Mouse (Mus musculus): ENCODE data around the gene Mrpl34. TPM values are rescaled to one million over a fixed set of nuclear protein-coding genes. Genes with fewer than 3 reads are reported as not detected.
A peak's percentile ranks its signal among the peaks of the same experiment; 100 is the strongest.

Mrpl34 gene
- polyA plus RNA-seq, 1 experiment from 2014 or later, result 123 TPM

DNA sequence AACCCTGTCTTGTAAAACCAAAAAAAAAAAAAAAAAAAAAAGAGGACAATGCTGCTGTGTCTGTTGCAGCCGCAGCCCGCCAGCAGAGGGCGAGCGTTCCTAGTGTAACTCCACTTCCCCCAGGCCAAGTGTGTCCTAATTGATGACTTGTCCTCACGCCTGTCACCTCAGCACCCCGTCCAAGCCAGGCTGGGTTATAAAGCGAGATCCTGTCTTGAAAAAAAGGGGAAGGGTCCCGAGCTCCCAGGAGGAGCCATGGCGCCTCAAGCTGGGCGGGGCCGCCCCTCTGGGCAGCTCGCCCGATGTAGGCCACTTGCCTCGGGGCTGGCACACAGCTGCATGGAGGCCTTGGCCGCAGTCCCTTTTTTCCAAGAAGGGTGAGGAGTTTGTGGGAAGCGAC, 30.3 kb downstream of the Mrpl34 start:
- Histone ChIP-seq H3K4me3 (ENCODE audit: low read depth, low read length) (no peak overlapping the region), H3K4me1 (ENCODE audit: control insufficient read depth, insufficient read depth, low read length) (peaks cover 23% of the 10 kb centered on the region), H3K9ac (ENCODE audit: low read depth, low read length) (peak overlapping the region; percentile 37; the same call in 1 of the 2 replicates), H3K36me3 (ENCODE audit: control insufficient read depth, insufficient read depth, low read length) (peaks cover 37% of the 10 kb centered on the region), H3K4me2 (ENCODE audit: low read depth, low read length) (0 out of 2 replicates have a peak overlapping the region, but pooled peaks have one; percentile 34), H3K27me3 (replicated peaks; ENCODE audit: control insufficient read depth, insufficient read depth, low read length) (no peaks in the 10 kb centered on the region), H3K27ac (replicated peaks; ENCODE audit: low read depth, low read length) (0 out of 2 replicates have a peak overlapping the region, but pooled peaks have one; percentile 39), H3K9me3 (ENCODE audit: control insufficient read depth, low read length) (no peaks in the 10 kb centered on the region)
- DNase-seq (ENCODE audit: low spot score), result peak; percentile 91
- peak; percentile 59 for ATAC-seq (ENCODE audit: low read depth)
- 23% methylated on average over 15 of the region's 16 CpGs for WGBS

DNA sequence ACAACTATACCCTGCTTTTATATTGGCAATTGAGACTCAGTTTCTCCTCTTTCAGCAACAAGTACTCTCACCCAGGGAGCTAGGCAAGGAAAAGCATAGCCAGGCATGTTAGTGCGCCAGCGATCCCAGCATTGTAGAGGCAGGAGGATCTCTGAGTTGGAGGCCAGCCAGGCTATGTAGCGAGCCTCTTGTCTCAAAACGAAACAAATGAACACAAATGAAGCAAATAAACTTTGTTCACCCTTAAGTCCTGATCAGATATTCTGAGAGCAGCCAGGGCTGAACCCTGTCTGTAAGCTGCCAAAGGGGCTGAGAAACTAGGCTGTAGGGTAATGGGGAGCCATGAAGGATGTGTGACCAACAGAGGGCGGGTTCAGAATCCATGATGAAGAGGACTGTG, 31.1 kb downstream of the Mrpl34 start:
- peaks cover 34% of the 10 kb centered on the region for H3K36me3 ChIP-seq (ENCODE audit: control insufficient read depth, insufficient read depth, low read length)
- no peak for ATAC-seq (ENCODE audit: low read depth)
- peak overlapping the region; percentile 30; the same call in 1 of the 2 replicates for H3K9ac ChIP-seq (ENCODE audit: low read depth, low read length)
- no peaks in the 10 kb centered on the region for H3K9me3 ChIP-seq (ENCODE audit: control insufficient read depth, low read length)
- 90% methylated on average over 5 of the region's 5 CpGs for WGBS
- H3K27me3 ChIP-seq (replicated peaks; ENCODE audit: control insufficient read depth, insufficient read depth, low read length), result no peaks in the 10 kb centered on the region
- no peak overlapping the region for H3K4me3 ChIP-seq (ENCODE audit: low read depth, low read length)
- DNase-seq (ENCODE audit: low spot score), result no peak
- no peak overlapping the region for H3K4me2 ChIP-seq (ENCODE audit: low read depth, low read length)
- H3K27ac ChIP-seq (replicated peaks; ENCODE audit: low read depth, low read length), result peak overlapping the region; percentile 55; the same call in 1 of the 2 replicates
- peaks cover 23% of the 10 kb centered on the region for H3K4me1 ChIP-seq (ENCODE audit: control insufficient read depth, insufficient read depth, low read length)

DNA sequence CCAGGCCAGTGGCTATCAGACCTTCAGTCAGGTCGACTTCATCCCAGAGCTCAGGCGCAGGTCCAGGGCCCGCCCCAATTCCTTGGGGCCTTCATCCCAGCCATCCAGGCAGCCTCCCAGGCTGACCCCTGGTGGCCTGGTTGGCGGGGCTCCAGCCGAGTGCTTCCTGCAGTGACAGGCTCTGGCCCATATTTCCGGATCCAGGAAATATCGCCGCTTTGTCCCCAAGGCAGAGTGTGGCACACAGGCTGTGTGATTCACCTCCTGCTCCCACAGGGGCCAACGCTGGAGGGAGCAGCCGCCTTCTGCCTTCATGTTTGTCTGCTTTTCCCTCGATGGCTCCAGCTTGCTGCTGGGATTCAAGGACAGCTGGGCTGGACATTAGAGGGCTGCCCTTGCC, 31.7 kb downstream of the Mrpl34 start:
- DNase-seq (ENCODE audit: low spot score) (peak; percentile 48), ATAC-seq (ENCODE audit: low read depth) (no peak)
- no peak overlapping the region for H3K9ac ChIP-seq (ENCODE audit: low read depth, low read length)
- peaks cover 23% of the 10 kb centered on the region for H3K4me1 ChIP-seq (ENCODE audit: control insufficient read depth, insufficient read depth, low read length)
- H3K4me2 ChIP-seq (ENCODE audit: low read depth, low read length), result no peak overlapping the region
- 31% methylated on average over 10 of the region's 11 CpGs for WGBS
- H3K36me3 ChIP-seq (ENCODE audit: control insufficient read depth, insufficient read depth, low read length), result peaks cover 28% of the 10 kb centered on the region
- H3K27me3 ChIP-seq (replicated peaks; ENCODE audit: control insufficient read depth, insufficient read depth, low read length), result no peaks in the 10 kb centered on the region
- no peaks in the 10 kb centered on the region for H3K9me3 ChIP-seq (ENCODE audit: control insufficient read depth, low read length)
- no peak overlapping the region for H3K27ac ChIP-seq (replicated peaks; ENCODE audit: low read depth, low read length)
- no peak overlapping the region for H3K4me3 ChIP-seq (ENCODE audit: low read depth, low read length)

DNA sequence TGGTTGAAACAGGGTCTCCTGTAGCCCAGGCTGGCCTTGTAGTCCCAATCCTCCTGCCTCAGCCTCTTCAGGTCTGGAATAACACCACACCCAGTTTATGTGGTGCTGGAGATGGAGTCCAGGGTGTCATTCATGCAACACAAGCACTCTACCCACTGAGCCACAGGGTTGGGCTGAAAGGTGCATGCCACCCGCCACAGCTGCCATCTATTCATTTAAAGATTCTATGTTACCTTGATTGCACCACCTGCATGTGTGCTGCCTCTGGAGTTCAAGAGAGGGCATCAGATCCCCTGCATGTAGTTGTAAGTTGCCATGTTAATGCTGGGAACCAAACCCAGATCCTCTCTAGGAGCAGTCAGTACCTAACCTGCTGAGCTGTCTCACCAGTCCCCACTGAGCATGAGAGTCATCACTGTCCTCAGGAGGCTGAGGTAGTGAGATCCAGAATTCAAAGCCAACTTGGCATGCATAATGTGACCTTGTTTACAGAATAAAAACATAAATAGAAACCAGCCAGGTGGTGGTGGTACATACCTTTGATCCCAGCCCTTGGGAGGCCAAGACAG, 32.4 kb downstream of the Mrpl34 start:
- Histone ChIP-seq H3K4me3 (ENCODE audit: low read depth, low read length) (no peak overlapping the region), H3K9ac (ENCODE audit: low read depth, low read length) (no peak overlapping the region; the same call in 1 of the 2 replicates), H3K4me1 (ENCODE audit: control insufficient read depth, insufficient read depth, low read length) (peaks cover 23% of the 10 kb centered on the region), H3K9me3 (ENCODE audit: control insufficient read depth, low read length) (no peaks in the 10 kb centered on the region), H3K36me3 (ENCODE audit: control insufficient read depth, insufficient read depth, low read length) (peaks cover 21% of the 10 kb centered on the region), H3K4me2 (ENCODE audit: low read depth, low read length) (no peak overlapping the region), H3K27me3 (replicated peaks; ENCODE audit: control insufficient read depth, insufficient read depth, low read length) (no peaks in the 10 kb centered on the region), H3K27ac (replicated peaks; ENCODE audit: low read depth, low read length) (no peak overlapping the region)
- 82% methylated on average over 1 of the region's 1 CpGs for WGBS
- no peak for DNase-seq (ENCODE audit: low spot score)
- no peak for ATAC-seq (ENCODE audit: low read depth)

DNA sequence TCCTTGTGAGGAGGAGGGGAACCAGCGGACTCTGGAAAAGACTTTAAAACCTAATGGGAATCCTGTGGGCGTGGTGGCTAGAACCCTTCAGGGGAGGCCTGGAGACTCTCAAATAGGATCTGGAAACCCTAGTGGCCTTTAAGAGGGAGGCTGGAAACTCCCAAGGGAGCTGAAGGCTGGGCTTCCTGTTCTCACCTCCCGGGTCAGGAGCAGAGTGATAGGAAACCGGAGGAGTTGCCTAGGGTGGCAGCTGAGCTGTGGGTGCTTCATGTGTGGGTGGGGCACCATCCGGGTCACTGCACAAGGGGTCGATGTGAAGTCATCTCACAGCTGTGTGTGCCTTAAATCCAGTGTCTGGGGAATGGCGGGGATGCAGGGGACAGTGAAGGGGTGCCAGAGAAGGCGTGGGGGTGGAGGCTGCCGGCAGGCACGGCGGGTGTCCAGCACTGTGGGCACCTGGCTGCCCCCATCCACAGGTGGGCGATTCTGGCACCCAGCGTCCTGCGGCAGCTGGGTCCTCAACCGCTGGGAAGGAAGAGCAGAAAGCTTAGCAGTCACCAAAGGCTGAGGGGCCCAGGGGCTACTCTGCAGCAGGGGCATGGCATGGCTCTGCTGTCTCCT, 33.2 kb downstream of the Mrpl34 start:
- no peak for ATAC-seq (ENCODE audit: low read depth)
- peak overlapping the region; percentile 45 for H3K9ac ChIP-seq (ENCODE audit: low read depth, low read length)

DNA sequence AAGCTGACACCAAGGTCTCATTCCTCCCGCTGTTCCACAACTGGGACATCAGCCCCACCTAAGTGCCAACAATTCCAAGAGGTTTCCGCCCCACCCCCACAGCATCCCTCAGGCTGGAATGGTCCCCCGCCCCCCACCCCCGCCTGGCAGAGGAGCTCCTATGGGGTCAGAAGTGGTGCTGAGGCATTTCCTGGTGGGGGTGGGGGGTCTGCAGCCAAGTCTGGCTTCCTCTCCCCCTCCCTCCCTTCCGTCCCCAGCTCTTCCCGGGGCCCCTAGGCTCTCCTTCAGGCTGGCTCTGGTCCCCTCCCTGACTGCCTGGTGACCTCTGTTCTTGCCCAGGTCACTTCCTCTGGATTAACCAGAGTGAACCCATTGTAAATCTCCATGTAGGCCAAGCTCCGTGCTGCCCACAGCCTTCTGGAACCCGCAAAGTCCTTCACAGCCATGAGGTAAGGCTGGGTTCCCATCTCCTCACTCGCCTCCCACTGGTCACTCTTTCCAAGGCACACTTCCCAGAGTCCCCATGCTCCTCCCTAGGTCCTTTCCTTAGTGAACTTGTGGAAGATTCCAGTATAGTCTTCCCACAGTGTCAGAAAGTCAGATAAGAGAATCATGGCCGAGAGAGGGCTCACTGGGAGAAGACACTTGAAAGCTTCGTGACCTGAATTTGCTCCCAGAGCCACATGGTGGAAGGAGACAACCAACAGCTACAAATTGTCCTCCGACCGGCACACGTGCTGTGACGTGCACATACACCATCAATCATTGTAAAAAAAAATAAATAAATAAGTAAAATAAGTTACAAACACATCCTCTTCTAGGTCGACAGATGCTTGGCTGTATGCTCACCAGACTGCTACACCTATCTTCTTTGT, 34.3 kb downstream of the Mrpl34 start:
- Histone ChIP-seq H3K9ac (ENCODE audit: low read depth, low read length) (no peak overlapping the region), H3K36me3 (ENCODE audit: control insufficient read depth, insufficient read depth, low read length) (0 out of 2 replicates have a peak, but pooled peaks cover 5% of the 10 kb centered on the region), H3K4me1 (ENCODE audit: control insufficient read depth, insufficient read depth, low read length) (peaks cover 23% of the 10 kb centered on the region), H3K27ac (replicated peaks; ENCODE audit: low read depth, low read length) (no peak overlapping the region), H3K27me3 (replicated peaks; ENCODE audit: control insufficient read depth, insufficient read depth, low read length) (no peaks in the 10 kb centered on the region), H3K4me2 (ENCODE audit: low read depth, low read length) (no peak overlapping the region), H3K4me3 (ENCODE audit: low read depth, low read length) (no peak overlapping the region), H3K9me3 (ENCODE audit: control insufficient read depth, low read length) (no peaks in the 10 kb centered on the region)
- ATAC-seq (ENCODE audit: low read depth), result 0 out of 2 replicates have a peak, but pooled peaks have one; percentile 10
- DNase-seq (ENCODE audit: low spot score), result peak; percentile 32
- 39% methylated on average over 13 of the region's 16 CpGs for WGBS

More for the DNA sequence above, 33.2 kb downstream of the Mrpl34 start:
- Histone ChIP-seq H3K4me2 (ENCODE audit: low read depth, low read length) (no peak overlapping the region), H3K4me3 (ENCODE audit: low read depth, low read length) (no peak overlapping the region), H3K9me3 (ENCODE audit: control insufficient read depth, low read length) (no peaks in the 10 kb centered on the region), H3K4me1 (ENCODE audit: control insufficient read depth, insufficient read depth, low read length) (peaks cover 23% of the 10 kb centered on the region), H3K27ac (replicated peaks; ENCODE audit: low read depth, low read length) (no peak overlapping the region), H3K36me3 (ENCODE audit: control insufficient read depth, insufficient read depth, low read length) (peaks cover 13% of the 10 kb centered on the region), H3K27me3 (replicated peaks; ENCODE audit: control insufficient read depth, insufficient read depth, low read length) (no peaks in the 10 kb centered on the region)
- WGBS, result 25% methylated on average over 14 of the region's 15 CpGs
- peak; percentile 48 for DNase-seq (ENCODE audit: low spot score)

DNA sequence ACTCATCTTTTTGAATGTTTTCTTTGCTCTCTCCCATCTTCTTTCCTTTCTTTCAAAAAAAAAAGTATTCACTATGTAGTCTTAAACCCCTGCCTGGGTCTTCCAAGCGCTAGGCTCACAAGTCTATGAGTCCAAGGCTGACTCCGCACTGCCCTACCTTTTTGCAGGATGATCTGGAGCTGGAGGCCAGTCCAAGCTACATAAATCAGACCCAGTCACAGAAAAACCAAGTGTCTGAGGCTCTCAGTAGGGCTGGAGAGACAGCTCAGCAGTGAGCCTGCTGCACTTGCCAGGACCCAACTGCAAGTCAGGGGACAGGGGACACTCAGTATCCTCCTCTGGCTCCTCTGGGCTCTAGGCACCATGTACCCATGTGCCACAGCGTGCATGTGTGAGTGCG, 39.6 kb downstream of the Mrpl34 start:
- Histone ChIP-seq H3K9ac (ENCODE audit: low read depth, low read length) (no peak overlapping the region), H3K27ac (replicated peaks; ENCODE audit: low read depth, low read length) (no peak overlapping the region)
- no peak for ATAC-seq (ENCODE audit: low read depth)

DNA sequence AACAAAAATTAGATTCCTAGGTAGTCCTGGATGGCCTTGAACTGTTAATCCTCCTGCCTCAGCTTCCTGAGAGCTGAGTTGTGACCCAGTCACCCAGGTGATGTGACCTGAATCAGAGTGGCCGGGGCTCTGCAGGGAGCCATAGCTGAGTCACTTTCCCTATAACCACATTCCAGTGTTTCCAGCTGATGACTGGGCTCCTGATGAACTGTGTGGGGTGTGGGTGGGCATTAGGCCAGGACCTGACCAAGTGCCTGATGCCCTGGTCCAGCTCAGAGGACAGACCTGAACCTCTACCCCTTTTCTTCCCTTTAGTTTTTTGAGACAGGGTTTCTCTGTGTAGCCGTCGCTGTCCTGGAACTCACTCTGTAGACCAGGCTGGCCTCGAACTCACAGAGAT, 40.6 kb downstream of the Mrpl34 start:
- peaks cover 40% of the 10 kb centered on the region for H3K27me3 ChIP-seq (replicated peaks; ENCODE audit: control insufficient read depth, insufficient read depth, low read length)
- WGBS, result 98% methylated on average over 4 of the region's 4 CpGs

More for the DNA sequence above, 39.6 kb downstream of the Mrpl34 start:
- Histone ChIP-seq H3K4me3 (ENCODE audit: low read depth, low read length) (no peak overlapping the region), H3K36me3 (ENCODE audit: control insufficient read depth, insufficient read depth, low read length) (no peaks in the 10 kb centered on the region), H3K9me3 (ENCODE audit: control insufficient read depth, low read length) (no peaks in the 10 kb centered on the region), H3K4me1 (ENCODE audit: control insufficient read depth, insufficient read depth, low read length) (no peaks in the 10 kb centered on the region), H3K27me3 (replicated peaks; ENCODE audit: control insufficient read depth, insufficient read depth, low read length) (peaks cover 36% of the 10 kb centered on the region), H3K4me2 (ENCODE audit: low read depth, low read length) (no peak overlapping the region)
- DNase-seq (ENCODE audit: low spot score), result no peak
- 91% methylated on average over 4 of the region's 4 CpGs for WGBS

More for the DNA sequence above, 40.6 kb downstream of the Mrpl34 start:
- Histone ChIP-seq H3K4me1 (ENCODE audit: control insufficient read depth, insufficient read depth, low read length) (no peaks in the 10 kb centered on the region), H3K4me2 (ENCODE audit: low read depth, low read length) (no peak overlapping the region), H3K27ac (replicated peaks; ENCODE audit: low read depth, low read length) (no peak overlapping the region), H3K4me3 (ENCODE audit: low read depth, low read length) (no peak overlapping the region), H3K9me3 (ENCODE audit: control insufficient read depth, low read length) (no peaks in the 10 kb centered on the region), H3K36me3 (ENCODE audit: control insufficient read depth, insufficient read depth, low read length) (no peaks in the 10 kb centered on the region), H3K9ac (ENCODE audit: low read depth, low read length) (no peak overlapping the region)
- ATAC-seq (ENCODE audit: low read depth) (no peak), DNase-seq (ENCODE audit: low spot score) (no peak)

Data from embryonic facial prominence, embryonic 14.5 days (tissue).